Mouse (Mus musculus): ENCODE results near the gene Ccdc28a. TPM values are rescaled to one million over a fixed set of nuclear protein-coding genes. Genes with fewer than 3 reads are reported as not detected.
A peak's percentile ranks its signal among the peaks of the same experiment; 100 is the strongest.

Ccdc28a gene
- polyA plus RNA-seq, 1 experiment: 29.5 TPM

GRCm38 (mm10) chr10:18210119-18210518 lies 24.7 kb downstream of the Ccdc28a start:
- Histone ChIP-seq H3K4me3 (ENCODE audit: insufficient read depth, low read depth, low read length) (no peak overlapping the region), H3K36me3 (ENCODE audit: control insufficient read depth, insufficient read depth, low read length) (no peaks in the 10 kb centered on the region), H3K27ac (ENCODE audit: insufficient read depth, low read depth, low read length) (no peak overlapping the region), H3K27me3 (replicated peaks; ENCODE audit: control insufficient read depth, insufficient read depth, low read length) (no peaks in the 10 kb centered on the region), H3K4me1 (ENCODE audit: control insufficient read depth, insufficient read depth, low read length) (no peaks in the 10 kb centered on the region)
- 50% methylated on average over 6 of the region's 6 CpGs for WGBS
- TF ChIP-seq POLR2A (IDR thresholded peaks at IDR 0.05; ENCODE audit: low read depth, low read length) (no peak), CTCF (conservative IDR thresholded peaks at IDR 0.05; ENCODE audit: insufficient read depth, insufficient read length, low read depth, low read length) (no peak)
- no peak for DNase-seq

- DNase-seq: peak; percentile 20
- TF ChIP-seq CTCF (conservative IDR thresholded peaks at IDR 0.05; ENCODE audit: insufficient read depth, insufficient read length, low read depth, low read length): no peak
- no peak overlapping the region for H3K27ac ChIP-seq (ENCODE audit: insufficient read depth, low read depth, low read length)
- H3K27me3 ChIP-seq (replicated peaks; ENCODE audit: control insufficient read depth, insufficient read depth, low read length): no peaks in the 10 kb centered on the region
- no peak overlapping the region for H3K4me3 ChIP-seq (ENCODE audit: insufficient read depth, low read depth, low read length)
- no peaks in the 10 kb centered on the region for H3K36me3 ChIP-seq (ENCODE audit: control insufficient read depth, insufficient read depth, low read length)
- WGBS: 37% methylated on average over 7 of the region's 7 CpGs
- no peaks in the 10 kb centered on the region for H3K4me1 ChIP-seq (ENCODE audit: control insufficient read depth, insufficient read depth, low read length)
Observed at GRCm38 (mm10) chr10:18204067-18204466, 30.7 kb downstream of the Ccdc28a start.

DNA sequence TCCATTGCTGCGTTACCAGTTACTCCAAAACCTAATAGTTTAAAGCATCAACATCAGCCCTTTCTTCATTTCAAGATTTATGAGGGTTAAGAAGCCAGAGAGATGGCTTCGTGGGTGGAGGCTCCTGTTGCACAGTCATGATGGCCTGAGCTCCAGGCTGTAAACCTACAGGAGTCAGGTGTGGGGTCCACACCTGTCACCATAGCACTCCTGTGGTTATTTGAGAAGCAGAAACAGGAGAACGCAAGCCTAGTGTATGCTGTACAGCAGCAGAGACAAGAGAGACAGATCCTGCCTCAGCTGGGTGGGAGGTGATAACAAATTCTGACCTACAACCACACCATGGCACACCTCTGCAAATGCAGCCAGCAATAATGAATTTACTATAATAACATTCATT lies 32.4 kb downstream of the Ccdc28a start:
- H3K27ac ChIP-seq (ENCODE audit: insufficient read depth, low read depth, low read length): no peak overlapping the region
- no peaks in the 10 kb centered on the region for H3K36me3 ChIP-seq (ENCODE audit: control insufficient read depth, insufficient read depth, low read length)
- DNase-seq: no peak
- WGBS: 75% methylated on average over 3 of the region's 3 CpGs
- no peaks in the 10 kb centered on the region for H3K27me3 ChIP-seq (replicated peaks; ENCODE audit: control insufficient read depth, insufficient read depth, low read length)
- H3K4me1 ChIP-seq (ENCODE audit: control insufficient read depth, insufficient read depth, low read length): no peaks in the 10 kb centered on the region; the same call in 1 of the 2 replicates
- no peak for TF ChIP-seq POLR2A (IDR thresholded peaks at IDR 0.05; ENCODE audit: low read depth, low read length)
- no peak for TF ChIP-seq CTCF (conservative IDR thresholded peaks at IDR 0.05; ENCODE audit: insufficient read depth, insufficient read length, low read depth, low read length)
- no peak overlapping the region for H3K4me3 ChIP-seq (ENCODE audit: insufficient read depth, low read depth, low read length)

DNA sequence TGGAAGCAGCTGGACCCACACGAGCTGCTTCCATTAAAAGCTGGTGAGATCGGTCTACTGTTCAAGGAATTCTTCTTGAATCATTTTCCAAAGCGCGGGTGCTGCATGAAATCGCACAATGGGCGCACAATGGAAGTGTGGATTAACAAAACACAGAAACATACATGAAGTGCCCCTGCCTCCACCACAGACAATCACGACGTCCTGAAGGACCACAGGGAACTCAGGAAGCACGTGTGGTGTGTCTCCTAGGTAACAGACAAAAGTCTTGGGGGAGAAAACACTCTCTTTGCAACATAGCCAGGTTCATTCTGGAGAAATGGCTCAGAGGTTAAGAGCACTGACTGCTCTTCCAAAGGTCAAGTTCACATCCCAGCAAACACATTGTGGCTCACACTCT lies 34.1 kb downstream of the Ccdc28a start:
- no peaks in the 10 kb centered on the region for H3K36me3 ChIP-seq (ENCODE audit: control insufficient read depth, insufficient read depth, low read length)
- no peaks in the 10 kb centered on the region for H3K27me3 ChIP-seq (replicated peaks; ENCODE audit: control insufficient read depth, insufficient read depth, low read length)
- DNase-seq: peak; percentile 40
- TF ChIP-seq CTCF (conservative IDR thresholded peaks at IDR 0.05; ENCODE audit: insufficient read depth, insufficient read length, low read depth, low read length) (no peak), POLR2A (IDR thresholded peaks at IDR 0.05; ENCODE audit: low read depth, low read length) (no peak)
- WGBS: 76% methylated on average over 9 of the region's 9 CpGs
- no peak overlapping the region for H3K4me3 ChIP-seq (ENCODE audit: insufficient read depth, low read depth, low read length)
- no peak overlapping the region for H3K27ac ChIP-seq (ENCODE audit: insufficient read depth, low read depth, low read length)
- no peaks in the 10 kb centered on the region; the same call in 1 of the 2 replicates for H3K4me1 ChIP-seq (ENCODE audit: control insufficient read depth, insufficient read depth, low read length)

DNA sequence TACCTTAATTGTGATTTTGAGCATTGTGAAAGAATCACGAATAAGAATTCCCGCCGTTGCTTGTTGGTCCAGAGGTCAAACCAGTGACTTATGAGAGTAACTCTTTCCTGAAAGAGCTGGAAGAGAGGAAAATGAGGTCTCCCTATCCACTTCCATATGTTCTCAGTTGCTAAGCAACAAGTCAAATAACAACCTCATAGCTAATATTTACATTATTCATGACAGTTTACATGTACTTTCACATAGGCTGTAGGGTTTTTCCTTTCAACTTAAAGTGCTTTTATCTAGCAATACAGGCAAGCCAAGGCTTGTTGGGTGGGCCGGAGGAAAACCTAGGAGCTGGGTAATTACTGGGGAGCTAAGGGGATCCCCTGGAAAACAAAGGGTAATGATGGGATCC lies 34.9 kb downstream of the Ccdc28a start:
- H3K4me1 ChIP-seq (ENCODE audit: control insufficient read depth, insufficient read depth, low read length): no peaks in the 10 kb centered on the region; the same call in 1 of the 2 replicates
- no peak for DNase-seq
- H3K4me3 ChIP-seq (ENCODE audit: insufficient read depth, low read depth, low read length): no peak overlapping the region
- no peak overlapping the region for H3K27ac ChIP-seq (ENCODE audit: insufficient read depth, low read depth, low read length)
- TF ChIP-seq CTCF (conservative IDR thresholded peaks at IDR 0.05; ENCODE audit: insufficient read depth, insufficient read length, low read depth, low read length): no peak
- TF ChIP-seq POLR2A (IDR thresholded peaks at IDR 0.05; ENCODE audit: low read depth, low read length): no peak
- 55% methylated on average over 4 of the region's 4 CpGs for WGBS
- H3K36me3 ChIP-seq (ENCODE audit: control insufficient read depth, insufficient read depth, low read length): no peaks in the 10 kb centered on the region
- H3K27me3 ChIP-seq (replicated peaks; ENCODE audit: control insufficient read depth, insufficient read depth, low read length): no peaks in the 10 kb centered on the region

- DNase-seq: peak; percentile 64
- H3K27me3 ChIP-seq (replicated peaks; ENCODE audit: control insufficient read depth, insufficient read depth, low read length): no peaks in the 10 kb centered on the region
- H3K36me3 ChIP-seq (ENCODE audit: control insufficient read depth, insufficient read depth, low read length): no peaks in the 10 kb centered on the region
- no peak for TF ChIP-seq POLR2A (IDR thresholded peaks at IDR 0.05; ENCODE audit: low read depth, low read length)
- no peak for TF ChIP-seq CTCF (conservative IDR thresholded peaks at IDR 0.05; ENCODE audit: insufficient read depth, insufficient read length, low read depth, low read length)
- H3K27ac ChIP-seq (ENCODE audit: insufficient read depth, low read depth, low read length): no peak overlapping the region
- 43% methylated on average over 5 of the region's 5 CpGs for WGBS
- H3K4me1 ChIP-seq (ENCODE audit: control insufficient read depth, insufficient read depth, low read length): no peaks in the 10 kb centered on the region; the same call in 1 of the 2 replicates
- H3K4me3 ChIP-seq (ENCODE audit: insufficient read depth, low read depth, low read length): no peak overlapping the region
Observed at GRCm38 (mm10) chr10:18198286-18199015, 36.3 kb downstream of the Ccdc28a start.

DNA sequence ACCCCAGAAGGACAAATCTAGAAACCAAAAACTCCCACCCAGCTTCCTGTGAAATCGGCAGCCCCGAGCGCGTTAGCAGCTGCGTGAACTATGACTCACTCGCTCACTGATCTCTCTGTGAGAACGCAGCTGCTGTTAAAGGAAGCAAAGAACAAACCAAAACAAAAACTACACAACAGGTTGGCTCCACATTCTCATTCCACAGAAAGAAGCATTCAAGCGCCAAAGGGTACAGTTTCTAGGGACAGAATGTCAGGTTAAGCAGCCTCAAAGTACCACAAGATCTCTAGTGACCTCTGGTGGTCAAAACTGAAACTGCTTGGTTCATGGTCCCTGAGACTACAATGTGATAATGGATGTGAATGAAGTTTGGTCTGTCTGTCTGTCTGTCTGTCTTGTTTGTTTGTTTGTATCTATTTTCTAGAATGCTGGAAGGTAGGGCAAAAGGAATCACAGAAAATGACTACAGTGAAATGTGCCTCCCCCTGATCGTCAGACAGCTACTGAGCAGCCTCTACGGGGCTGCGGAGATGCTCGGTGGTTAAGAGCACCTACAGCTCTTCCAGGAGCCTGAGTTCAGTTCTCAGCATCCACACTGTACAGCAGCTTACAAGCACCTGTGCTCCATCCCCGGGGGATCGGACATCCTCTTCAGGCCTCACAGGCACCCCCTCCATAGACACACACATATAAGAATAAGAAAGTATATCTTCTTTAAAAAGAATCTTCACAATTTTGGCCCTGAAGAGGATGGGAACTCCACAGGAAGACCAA lies 37.4 kb downstream of the Ccdc28a start:
- no peak overlapping the region for H3K27ac ChIP-seq (ENCODE audit: insufficient read depth, low read depth, low read length)
- H3K36me3 ChIP-seq (ENCODE audit: control insufficient read depth, insufficient read depth, low read length): no peaks in the 10 kb centered on the region
- TF ChIP-seq CTCF (conservative IDR thresholded peaks at IDR 0.05; ENCODE audit: insufficient read depth, insufficient read length, low read depth, low read length) (peak; percentile 53), POLR2A (IDR thresholded peaks at IDR 0.05; ENCODE audit: low read depth, low read length) (no peak)
- WGBS: 33% methylated on average over 14 of the region's 14 CpGs
- peak; percentile 88 for DNase-seq
- H3K4me1 ChIP-seq (ENCODE audit: control insufficient read depth, insufficient read depth, low read length): no peaks in the 10 kb centered on the region; the same call in 1 of the 2 replicates
- H3K27me3 ChIP-seq (replicated peaks; ENCODE audit: control insufficient read depth, insufficient read depth, low read length): no peaks in the 10 kb centered on the region
- peak overlapping the region; percentile 43; the same call in 1 of the 2 replicates for H3K4me3 ChIP-seq (ENCODE audit: insufficient read depth, low read depth, low read length)

Measured in kidney, adult 2 months (tissue).